ENCODE assay signal across 16 mouse cellular contexts in genomic region chr17:78351676-78352499, GRCm38 (mm10).
DNase-seq lines count a peak whose midpoint lies in the region; ATAC-seq and TF ChIP-seq lines count a peak whose summit lies in the region.
"Had no signal": no experiment of that assay in that cellular context is flagged by ENCODE, and none has a peak within 500 bp of the region (broad histone marks: within the 10 kb centered on the region; RNA-seq: fewer than 3 reads in every experiment).

No protein-coding gene starts in this region.

- no peak for TF ChIP-seq POLR2A in kidney, adult 2 months (IDR thresholded peaks at IDR 0.05; ENCODE audit: low read depth, low read length)

- peaks cover 4% of the 10 kb centered on the region; the same call in 1 of the 2 replicates for H3K36me3 ChIP-seq in kidney, adult 2 months (ENCODE audit: control insufficient read depth, insufficient read depth, low read length)
- H3K36me3 ChIP-seq in forebrain, embryonic 11.5 days (ENCODE audit: control insufficient read depth, insufficient read depth, low read length) = no peaks in the 10 kb centered on the region
- H3K36me3 ChIP-seq: lung, embryonic 15.5 days had no signal

- 53% methylated on average over 12 of the region's 12 CpGs for WGBS in kidney, adult 2 months
- 81% methylated on average over 12 of the region's 12 CpGs for WGBS in forebrain, embryonic 11.5 days

- H3K27me3 ChIP-seq in kidney, adult 2 months (replicated peaks; ENCODE audit: control insufficient read depth, insufficient read depth, low read length) = no peaks in the 10 kb centered on the region
- H3K27me3 ChIP-seq in forebrain, embryonic 11.5 days (ENCODE audit: control insufficient read depth, insufficient read depth, low read length) = no peaks in the 10 kb centered on the region
- H3K27me3 ChIP-seq: limb, embryonic 12.5 days; lung, embryonic 15.5 days had no signal

- H3K27ac ChIP-seq in kidney, adult 2 months (ENCODE audit: insufficient read depth, low read depth, low read length) = 0 out of 2 replicates have a peak overlapping the region, but pooled peaks have one; percentile 29
- H3K27ac ChIP-seq in forebrain, embryonic 11.5 days (ENCODE audit: low read depth, low read length) = no peak overlapping the region
- H3K27ac ChIP-seq: layer of hippocampus, adult 2 months; limb, embryonic 12.5 days; lung, embryonic 15.5 days had no signal

- no peaks in the 10 kb centered on the region for H3K9me3 ChIP-seq in forebrain, embryonic 11.5 days (ENCODE audit: control insufficient read depth, low read length)
- H3K9me3 ChIP-seq: limb, embryonic 12.5 days; lung, embryonic 15.5 days had no signal

- peaks cover 5% of the 10 kb centered on the region; the same call in 1 of the 2 replicates for H3K4me1 ChIP-seq in kidney, adult 2 months (ENCODE audit: control insufficient read depth, insufficient read depth, low read length)
- H3K4me1 ChIP-seq in forebrain, embryonic 11.5 days (replicated peaks; ENCODE audit: control insufficient read depth, insufficient read depth, low read length) = no peaks in the 10 kb centered on the region

- no peak overlapping the region for H3K9ac ChIP-seq in forebrain, embryonic 11.5 days (ENCODE audit: low read length)
- H3K9ac ChIP-seq: limb, embryonic 12.5 days; lung, embryonic 15.5 days had no signal

- H3K4me2 ChIP-seq in forebrain, embryonic 11.5 days (ENCODE audit: low read depth, low read length, severe bottlenecking) = no peak overlapping the region
- H3K4me2 ChIP-seq: limb, embryonic 12.5 days; lung, embryonic 15.5 days had no signal

- no peak overlapping the region for H3K4me3 ChIP-seq in kidney, adult 2 months (ENCODE audit: insufficient read depth, low read depth, low read length)
- H3K4me3 ChIP-seq in forebrain, embryonic 11.5 days (ENCODE audit: low read depth, low read length) = no peak overlapping the region
- H3K4me3 ChIP-seq: layer of hippocampus, adult 2 months; limb, embryonic 12.5 days; lung, embryonic 15.5 days had no signal

- ATAC-seq in forebrain, embryonic 11.5 days (replicated peaks; ENCODE audit: low FRiP score) = no peak
- ATAC-seq: forebrain, embryonic 16.5 days had no signal

- DNase-seq in kidney, adult 2 months = peak; percentile 35
- DNase-seq in kidney, adult 18-20 months = no peak
- DNase-seq in B cell, adult 2 months = peak; percentile 56 to 61
- peak; percentile 47 for DNase-seq in Muller cell, postnatal 12 days (ENCODE audit: inconsistent ontology term)
- peak; percentile 89 for DNase-seq in naive thymus-derived CD4-positive, alpha-beta T cell, adult 2 months (ENCODE audit: low read depth)
- DNase-seq in layer of hippocampus, postnatal 14 days (ENCODE audit: low spot score in 2 of 2) = no peak
- no peak for DNase-seq in forebrain, embryonic 11.5 days (ENCODE audit: low spot score)
- no peak for DNase-seq in embryo, embryonic 10 days (ENCODE audit: low spot score)
- DNase-seq: adrenal gland, postnatal 14 days; cerebellum, adult 11-12 months; heart, adult 18-20 months; retina, postnatal 1 day had no signal

- TF ChIP-seq CTCF in kidney, adult 2 months (conservative IDR thresholded peaks at IDR 0.05; ENCODE audit: insufficient read depth, insufficient read length, low read depth, low read length) = no peak

Comparison
In these comparisons a context has a peak if more than half of its experiments do, and no peak if none do; other contexts are left out.
1. DNase-seq: peak in kidney, adult 2 months (single experiment), B cell, adult 2 months (2 of 2), Muller cell, postnatal 12 days (single experiment) and naive thymus-derived CD4-positive, alpha-beta T cell, adult 2 months (single experiment); none in kidney, adult 18-20 months (single experiment), layer of hippocampus, postnatal 14 days (0 of 2), forebrain, embryonic 11.5 days (single experiment) and embryo, embryonic 10 days (single experiment).